Mouse (Mus musculus) heart, postnatal 0 days (tissue): Measurements from ENCODE around the gene Plch2. TPM values are rescaled to one million over a fixed set of nuclear protein-coding genes. Genes with fewer than 3 reads are reported as not detected.

Source experiments
- ATAC-seq: fragments of 200-750 bp; cut with Nextera tagmentation; 2 replicates; pipeline ENCODE4 v1.8.0; 2017; ENCODE audit warnings: low read depth, moderate number of reproducible peaks, moderate library complexity; ENCODE audit not compliant: insufficient read depth
- DNase-seq: peaks from one replicate; pipeline ENCODE4 v3.0.0-alpha.2; 2016; ENCODE audit warnings: low spot score
- H3K27ac ChIP-seq: fragments of 300-500 bp; sonication (generic); 2 replicates; pipeline ENCODE4 v1.5.1; 2014; ENCODE audit warnings: low read depth, mild to moderate bottlenecking
- H3K27me3 ChIP-seq: fragments of 300-500 bp; sonication (generic); 2 replicates; pipeline ENCODE4 v1.6.1; 2014; ENCODE audit warnings: low read length, mixed read lengths; ENCODE audit not compliant: control insufficient read depth, insufficient read depth
- H3K36me3 ChIP-seq: fragments of 300-500 bp; sonication (generic); replicated peaks from 2 replicates; pipeline ENCODE4 v1.6.1; 2014; ENCODE audit warnings: low read length, mixed read lengths; ENCODE audit not compliant: control insufficient read depth, insufficient read depth
- H3K4me1 ChIP-seq: fragments of 300-500 bp; sonication (generic); 2 replicates; pipeline ENCODE4 v1.6.1; 2014; ENCODE audit warnings: antibody characterized with exemption; ENCODE audit not compliant: control insufficient read depth, insufficient read depth
- H3K4me2 ChIP-seq: fragments of 300-500 bp; sonication (generic); 2 replicates; pipeline ENCODE4 v1.6.1; 2014; ENCODE audit warnings: low read depth, mild to moderate bottlenecking, low read length, moderate library complexity
- H3K4me3 ChIP-seq: fragments of 300-500 bp; sonication (generic); 2 replicates; pipeline ENCODE4 v1.5.1; 2014; ENCODE audit warnings: low read depth, low read length
- H3K9ac ChIP-seq: fragments of 300-500 bp; sonication (generic); replicated peaks from 2 replicates; pipeline ENCODE4 v1.6.1; 2014; ENCODE audit warnings: low read depth, low read length, mixed read lengths
- H3K9me3 ChIP-seq: fragments of 300-500 bp; sonication (generic); replicated peaks from 2 replicates; pipeline ENCODE4 v1.6.1; 2016; ENCODE audit warnings: low read length; ENCODE audit not compliant: control insufficient read depth
- CTCF ChIP-seq: IDR thresholded peaks from 2 replicates; pipeline ENCODE4 v1.5.1; 2016; ENCODE audit warnings: antibody characterized with exemption, control low read depth, low read depth
- EP300 ChIP-seq: IDR thresholded peaks from 2 replicates; pipeline ENCODE4 v1.6.1; 2016; ENCODE audit warnings: antibody characterized with exemption, low read depth
- WGBS: fragments of 180-500 bp; shearing (Covaris S2); extraction: QIAGEN DNeasy Blood & Tissue Kit; methylation state at CpG from one replicate; pipeline ENCODE4 v1.1.7; 2014; 5-methylcytosine and 5-hydroxymethylcytosine counted together
- polyA plus RNA-seq: library from polyadenylated mRNA; unstranded; fragments of >200 nt; fragmentation: Nextera tagmentation; extraction: Ambion mirVana; gene quantifications from 2 replicates; pipeline ENCODE4 v1.2.1, GENCODE M21; 2015
- total RNA-seq: library from RNA; depleted of rRNA; stranded (reverse); fragments of >200 nt; gene quantifications from 2 replicates; pipeline ENCODE4 v1.2.3, GENCODE M21; 2014; ENCODE audit warnings: low replicate concordance

The Plch2 gene
- total and polyA plus RNA-seq, 2 experiments from 2014 or later, result 0.05 to 0.15 TPM

DNA sequence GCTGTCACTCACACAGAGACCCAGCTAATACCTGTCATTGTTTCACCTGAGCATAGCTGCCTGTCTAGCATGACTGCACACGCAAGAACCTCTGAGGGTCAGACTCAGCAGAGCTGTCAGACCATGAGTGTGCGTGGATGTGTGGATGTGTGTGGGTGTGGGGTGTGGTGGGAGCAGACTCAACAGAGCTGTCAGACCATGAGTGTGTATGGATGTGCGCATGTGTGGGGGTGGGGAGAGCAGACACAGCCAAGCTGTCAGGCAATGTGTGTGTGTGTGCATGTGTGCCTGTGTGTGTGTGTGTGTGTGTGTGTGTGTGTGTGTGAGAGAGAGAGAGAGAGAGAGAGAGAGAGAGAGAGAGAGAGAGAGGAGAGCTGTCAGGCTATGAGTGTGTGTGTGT lies 51.3 kb downstream of the Plch2 start:
- WGBS, result 75% methylated on average over 3 of the region's 3 CpGs
- Histone ChIP-seq H3K36me3 (no peaks in the 10 kb centered on the region), H3K4me3 (no peak overlapping the region), H3K9me3 (no peaks in the 10 kb centered on the region), H3K27me3 (no peaks in the 10 kb centered on the region), H3K27ac (no peak overlapping the region), H3K4me1 (no peaks in the 10 kb centered on the region), H3K9ac (no peak overlapping the region), H3K4me2 (no peak overlapping the region)
- DNase-seq, result no peak
- TF ChIP-seq EP300 (no peak), CTCF (no peak)
- no peak for ATAC-seq

GRCm38 (mm10) chr4:154999379-154999778 lies 57.2 kb downstream of the Plch2 start:
- H3K27me3 ChIP-seq, result no peaks in the 10 kb centered on the region
- TF ChIP-seq EP300, result no peak
- TF ChIP-seq CTCF, result no peak
- no peak overlapping the region for H3K9ac ChIP-seq
- no peaks in the 10 kb centered on the region for H3K9me3 ChIP-seq
- DNase-seq, result no peak
- H3K4me3 ChIP-seq, result no peak overlapping the region
- H3K4me2 ChIP-seq, result no peak overlapping the region
- 66% methylated on average over 5 of the region's 5 CpGs for WGBS
- H3K36me3 ChIP-seq, result no peaks in the 10 kb centered on the region
- no peak overlapping the region for H3K27ac ChIP-seq
- ATAC-seq, result no peak
- H3K4me1 ChIP-seq, result no peaks in the 10 kb centered on the region

DNA sequence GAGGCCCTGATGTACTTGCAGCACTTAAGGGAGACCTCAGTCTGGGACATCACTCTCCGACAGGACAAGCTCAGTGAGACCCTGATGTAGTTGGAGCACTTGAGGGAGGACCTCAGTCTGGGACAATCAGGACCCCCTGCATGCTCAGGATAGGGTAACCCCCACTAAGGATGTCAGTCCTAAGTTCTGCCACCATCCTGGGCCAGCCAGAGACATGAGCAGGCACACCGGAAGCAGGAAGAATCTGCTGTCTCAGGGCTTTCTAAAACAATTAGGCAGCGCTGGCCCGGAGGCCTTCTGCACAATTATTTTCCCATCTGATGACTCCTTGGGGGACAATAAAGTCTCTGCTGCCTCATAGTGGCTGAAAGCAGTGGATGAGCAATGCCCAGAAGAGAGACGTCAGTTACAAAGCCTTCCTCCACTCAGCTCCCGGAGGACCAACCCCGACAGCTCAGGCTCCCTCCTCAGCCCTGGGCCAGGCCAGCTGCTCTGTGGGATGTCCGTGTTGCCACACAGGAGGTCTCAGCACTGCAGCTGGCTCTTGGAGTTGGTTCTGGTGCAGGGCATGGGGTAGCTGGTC lies 59.9 kb downstream of the Plch2 start:
- 38% methylated on average over 8 of the region's 8 CpGs for WGBS
- no peak for ATAC-seq
- Histone ChIP-seq H3K4me3 (no peak overlapping the region), H3K4me1 (no peaks in the 10 kb centered on the region), H3K27me3 (0 out of 2 replicates have a peak, but pooled peaks cover 3% of the 10 kb centered on the region), H3K9me3 (no peaks in the 10 kb centered on the region), H3K36me3 (no peaks in the 10 kb centered on the region), H3K27ac (no peak overlapping the region), H3K9ac (no peak overlapping the region), H3K4me2 (no peak overlapping the region)
- 0 out of 2 replicates have a peak, but pooled peaks have one; percentile 14 for TF ChIP-seq CTCF
- TF ChIP-seq EP300, result no peak
- DNase-seq, result peak; percentile 20

GRCm38 (mm10) chr4:154994876-154995275 lies 61.7 kb downstream of the Plch2 start:
- H3K4me2 ChIP-seq, result no peak overlapping the region
- no peak overlapping the region for H3K4me3 ChIP-seq
- no peaks in the 10 kb centered on the region for H3K9me3 ChIP-seq
- H3K4me1 ChIP-seq, result no peaks in the 10 kb centered on the region
- WGBS, result 44% methylated on average over 4 of the region's 4 CpGs
- TF ChIP-seq EP300 (no peak), CTCF (no peak)
- no peak overlapping the region for H3K9ac ChIP-seq
- ATAC-seq (no peak), DNase-seq (no peak)
- no peaks in the 10 kb centered on the region for H3K36me3 ChIP-seq
- no peak overlapping the region for H3K27ac ChIP-seq
- 0 out of 2 replicates have a peak, but pooled peaks cover 6% of the 10 kb centered on the region for H3K27me3 ChIP-seq

- no peak for TF ChIP-seq CTCF
- no peak for TF ChIP-seq EP300
- H3K27me3 ChIP-seq, result peaks cover 24% of the 10 kb centered on the region; the same call in 1 of the 2 replicates
- H3K27ac ChIP-seq, result no peak overlapping the region
- H3K9me3 ChIP-seq, result no peaks in the 10 kb centered on the region
- no peak overlapping the region for H3K4me2 ChIP-seq
- H3K4me1 ChIP-seq, result peaks cover 2% of the 10 kb centered on the region; the same call in 1 of the 2 replicates
- 78% methylated on average over 15 of the region's 15 CpGs for WGBS
- H3K36me3 ChIP-seq, result no peaks in the 10 kb centered on the region
- DNase-seq (no peak), ATAC-seq (no peak)
- H3K9ac ChIP-seq, result no peak overlapping the region
- no peak overlapping the region for H3K4me3 ChIP-seq
These were observed 69.8 kb downstream of the Plch2 start for GRCm38 (mm10) chr4:154986750-154987149.

DNA sequence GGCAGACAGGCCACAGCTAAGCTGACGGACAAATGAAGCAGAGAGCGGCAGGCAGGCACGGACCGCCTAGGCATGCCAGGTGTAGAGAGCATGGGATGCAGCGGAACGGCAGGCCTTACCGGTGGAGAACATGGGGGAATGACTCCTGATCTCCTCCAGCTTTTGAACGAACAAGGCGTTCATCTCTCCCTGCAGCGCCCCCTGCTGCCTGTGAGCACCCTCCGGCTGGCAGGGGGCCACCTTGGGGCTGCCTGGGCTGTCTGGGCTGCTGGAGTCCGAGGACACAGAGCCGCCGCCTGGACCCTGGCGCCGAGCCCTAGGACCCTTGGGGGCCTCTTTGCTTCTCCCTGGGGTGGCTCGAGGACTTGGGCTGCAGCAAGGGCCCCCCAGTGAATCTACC lies 70.5 kb downstream of the Plch2 start:
- no peaks in the 10 kb centered on the region for H3K9me3 ChIP-seq

More for the DNA sequence above, 70.5 kb downstream of the Plch2 start:
- no peak overlapping the region for H3K27ac ChIP-seq
- 17% methylated on average over 17 of the region's 17 CpGs for WGBS
- peak; percentile 63 for DNase-seq
- ATAC-seq, result peak; percentile 39; the same call in 1 of the 2 replicates
- peak; percentile 63 for TF ChIP-seq CTCF
- no peak for TF ChIP-seq EP300
- peak overlapping the region; percentile 16; the same call in 1 of the 2 replicates for H3K4me2 ChIP-seq
- peaks cover 21% of the 10 kb centered on the region; the same call in 1 of the 2 replicates for H3K27me3 ChIP-seq
- H3K4me1 ChIP-seq, result peaks cover 2% of the 10 kb centered on the region; the same call in 1 of the 2 replicates
- H3K9ac ChIP-seq, result no peak overlapping the region
- H3K36me3 ChIP-seq, result peaks cover 5% of the 10 kb centered on the region
- no peak overlapping the region for H3K4me3 ChIP-seq
